Mouse (Mus musculus) MEL (cell line): ENCODE measurements at regions not wholly inside any gene's neighbourhood (a gene's known extent, or its start where the extent isn't known, plus 50 kb on each side); places are given as distances from the start of the nearest gene placed in this dataset.

Experiments used
- CHD1 ChIP-seq: IDR thresholded peaks from 2 replicates; pipeline ENCODE4 v1.6.1; 2012; ENCODE audit warnings: low read depth, mild to moderate bottlenecking, inconsistent platforms, low read length, improper control_type of control experiment
- CTCF ChIP-seq, 3 experiments: IDR thresholded peaks in 2 of 3; conservative IDR thresholded peaks in 1 of 3; 2 replicates each; pipeline ENCODE4 v1.5.1; 2011 to 2012; ENCODE audit warnings: low read length in 3 of 3, low read depth in 2 of 3, mild to moderate bottlenecking in 2 of 3, improper control_type of control experiment in 1 of 3, inconsistent platforms in 1 of 3, mixed read lengths in 1 of 3, moderate library complexity in 1 of 3; ENCODE audit not compliant: control insufficient read depth in 1 of 3, insufficient read depth in 1 of 3, poor library complexity in 1 of 3, severe bottlenecking in 1 of 3
- E2F4 ChIP-seq: IDR thresholded peaks from 2 replicates; pipeline ENCODE4 v1.6.1; 2011; ENCODE audit warnings: low read depth, low read length, improper control_type of control experiment, borderline replicate concordance
- EP300 ChIP-seq, 2 experiments: IDR thresholded peaks; 2 replicates each; pipeline ENCODE4 v1.6.1; 2011; ENCODE audit warnings: improper control_type of control experiment in 2 of 2, low read length in 2 of 2, low read depth in 1 of 2, mild to moderate bottlenecking in 1 of 2
- MAX ChIP-seq: IDR thresholded peaks from 2 replicates; pipeline ENCODE4 v1.6.1; 2011; ENCODE audit warnings: low read length, improper control_type of control experiment
- POLR2A ChIP-seq, 2 experiments: IDR thresholded peaks; 2 replicates each; pipeline ENCODE4 v1.6.1; 2011 to 2012; ENCODE audit warnings: low read length in 2 of 2, mild to moderate bottlenecking in 2 of 2, control low read depth in 1 of 2, improper control_type of control experiment in 1 of 2, low read depth in 1 of 2, moderate library complexity in 1 of 2; ENCODE audit not compliant: control insufficient read depth in 1 of 2, insufficient read depth in 1 of 2, poor library complexity in 1 of 2
- RAD21 ChIP-seq: IDR thresholded peaks from 2 replicates; pipeline ENCODE4 v1.6.1; 2011; ENCODE audit warnings: mild to moderate bottlenecking, low read depth, low read length, improper control_type of control experiment
- RCOR1 ChIP-seq: IDR thresholded peaks from 2 replicates; pipeline ENCODE4 v1.6.1; 2012; ENCODE audit warnings: low read depth, mild to moderate bottlenecking, inconsistent platforms, low read length, improper control_type of control experiment
- USF2 ChIP-seq, 2 experiments: IDR thresholded peaks; 2 replicates each; pipeline ENCODE4 v1.6.1; 2011 to 2012; ENCODE audit warnings: improper control_type of control experiment in 2 of 2, low read length in 2 of 2, borderline replicate concordance in 1 of 2, inconsistent platforms in 1 of 2, low read depth in 1 of 2, mild to moderate bottlenecking in 1 of 2; ENCODE audit not compliant: insufficient read depth in 1 of 2

GRCm38 (mm10) chr12:71431116-71431515, 121.4 kb downstream of the Dact1 start:
- TF ChIP-seq E2F4 (no peak), RCOR1 (no peak), POLR2A (IDR thresholded peaks at IDR 0.05; ENCODE audit: control insufficient read depth in 1 of 2, insufficient read depth in 1 of 2, low read depth in 1 of 2, low read length in 2 of 2, poor library complexity in 1 of 2) (no peak), USF2 (IDR thresholded peaks at IDR 0.05; ENCODE audit: borderline replicate concordance in 1 of 2, insufficient read depth in 1 of 2, low read depth in 1 of 2, low read length in 2 of 2) (no peak), CTCF (IDR thresholded peaks at IDR 0.05 in 2 of 3, conservative IDR thresholded peaks at IDR 0.05 in 1 of 3; ENCODE audit: control insufficient read depth in 1 of 3, insufficient read depth in 1 of 3, low read depth in 2 of 3, low read length in 3 of 3, poor library complexity in 1 of 3, severe bottlenecking in 1 of 3) (no peak), EP300 (IDR thresholded peaks at IDR 0.05; ENCODE audit: low read depth in 1 of 2, low read length in 2 of 2) (no peak), RAD21 (no peak), CHD1 (no peak), MAX (no peak)
